Mouse (Mus musculus): ENCODE results near the gene Ccr10.

Ccr10 gene

GRCm38 (mm10) chr11:101154648-101155047 is 20.6 kb downstream of the Ccr10 start:
- no peak for DNase-seq (ENCODE audit: low spot score in 2 of 2)

GRCm38 (mm10) chr11:101152825-101153224 is 22.4 kb downstream of the Ccr10 start:
- DNase-seq (ENCODE audit: low spot score in 2 of 2): no peak

- no peak for DNase-seq (ENCODE audit: low spot score in 2 of 2)
Observed at GRCm38 (mm10) chr11:101151063-101151462, 24.2 kb downstream of the Ccr10 start.

- DNase-seq (ENCODE audit: low spot score in 2 of 2): peak in 1 of 2 experiments; percentile 57
Observed at GRCm38 (mm10) chr11:101149178-101150105, 25.8 kb downstream of the Ccr10 start.

GRCm38 (mm10) chr11:101148751-101149150 is 26.5 kb downstream of the Ccr10 start:
- DNase-seq (ENCODE audit: low spot score in 2 of 2): no peak

- DNase-seq (ENCODE audit: low spot score in 2 of 2): no peak
Observed at GRCm38 (mm10) chr11:101146377-101146776, 28.9 kb downstream of the Ccr10 start.

GRCm38 (mm10) chr11:101143338-101144225 is 31.7 kb downstream of the Ccr10 start:
- DNase-seq (ENCODE audit: low spot score in 2 of 2): no peak

GRCm38 (mm10) chr11:101142215-101142967 is 32.9 kb downstream of the Ccr10 start:
- no peak for DNase-seq (ENCODE audit: low spot score in 2 of 2)

GRCm38 (mm10) chr11:101141088-101141487 is 34.2 kb downstream of the Ccr10 start:
- no peak for DNase-seq (ENCODE audit: low spot score in 2 of 2)

GRCm38 (mm10) chr11:101140164-101140819 is 35.0 kb downstream of the Ccr10 start:
- DNase-seq (ENCODE audit: low spot score in 2 of 2): no peak

GRCm38 (mm10) chr11:101138536-101139181 is 36.6 kb downstream of the Ccr10 start:
- no peak for DNase-seq (ENCODE audit: low spot score in 2 of 2)

- DNase-seq (ENCODE audit: low spot score in 2 of 2): no peak
Observed at GRCm38 (mm10) chr11:101137000-101137399, 38.2 kb downstream of the Ccr10 start.

GRCm38 (mm10) chr11:101134217-101134865 is 40.9 kb downstream of the Ccr10 start:
- DNase-seq (ENCODE audit: low spot score in 2 of 2): no peak

GRCm38 (mm10) chr11:101133037-101133436 is 42.2 kb downstream of the Ccr10 start:
- DNase-seq (ENCODE audit: low spot score in 2 of 2): no peak

- no peak for DNase-seq (ENCODE audit: low spot score in 2 of 2)
Observed at GRCm38 (mm10) chr11:101131701-101132100, 43.5 kb downstream of the Ccr10 start.

- DNase-seq (ENCODE audit: low spot score in 2 of 2): no peak
Observed at GRCm38 (mm10) chr11:101131187-101131586, 44.1 kb downstream of the Ccr10 start.

- DNase-seq (ENCODE audit: low spot score in 2 of 2): peak; percentile 80 to 82
Observed at GRCm38 (mm10) chr11:101130056-101130756, 45.0 kb downstream of the Ccr10 start.

GRCm38 (mm10) chr11:101128996-101129577 is 46.2 kb downstream of the Ccr10 start:
- DNase-seq (ENCODE audit: low spot score in 2 of 2): no peak

- no peak for DNase-seq (ENCODE audit: low spot score in 2 of 2)
Observed at GRCm38 (mm10) chr11:101127075-101127474, 48.2 kb downstream of the Ccr10 start.
